Mouse (Mus musculus) lung, embryonic 16.5 days (tissue): ENCODE measurements around the gene 9530003J23Rik. TPM values are rescaled to one million over a fixed set of nuclear protein-coding genes. Genes with fewer than 3 reads are reported as not detected.
"Not testable (repeated sequence)": the region's sequence is repeated elsewhere in the genome, so short reads cannot be mapped to it uniquely, and the experiment has no call there.

Experiments used
- ATAC-seq: fragments of 200-750 bp; cut with Nextera tagmentation; 2 replicates; pipeline ENCODE4 v1.8.0; 2017; ENCODE audit warnings: low read depth, mild to moderate bottlenecking, moderate library complexity
- H3K27ac ChIP-seq: fragments of 300-500 bp; sonication (generic); 2 replicates; pipeline ENCODE4 v1.5.1; 2014; ENCODE audit warnings: mild to moderate bottlenecking, control low read depth, low read length
- H3K27me3 ChIP-seq: fragments of 300-500 bp; sonication (generic); 2 replicates; pipeline ENCODE4 v1.6.1; 2014; ENCODE audit warnings: low read depth, low read length, mixed read lengths; ENCODE audit not compliant: control insufficient read depth, insufficient read depth
- H3K36me3 ChIP-seq: fragments of 300-500 bp; sonication (generic); 2 replicates; pipeline ENCODE4 v1.6.1; 2014; ENCODE audit warnings: low read length; ENCODE audit not compliant: control insufficient read depth, insufficient read depth
- H3K4me1 ChIP-seq: fragments of 300-500 bp; sonication (generic); replicated peaks from 2 replicates; pipeline ENCODE4 v1.6.1; 2014; ENCODE audit warnings: low read length, mixed read lengths; ENCODE audit not compliant: control insufficient read depth, insufficient read depth
- H3K4me2 ChIP-seq: fragments of 300-500 bp; sonication (generic); 2 replicates; pipeline ENCODE4 v1.6.1; 2014; ENCODE audit warnings: low read depth, low read length, control low read depth
- H3K4me3 ChIP-seq: fragments of 300-500 bp; sonication (generic); 2 replicates; pipeline ENCODE4 v1.5.1; 2014; ENCODE audit warnings: mild to moderate bottlenecking, low read length, control low read depth
- H3K9ac ChIP-seq: fragments of 300-500 bp; sonication (generic); 2 replicates; pipeline ENCODE4 v1.6.1; 2014; ENCODE audit warnings: low read length, control low read depth
- H3K9me3 ChIP-seq: fragments of 300-500 bp; sonication (generic); 2 replicates; pipeline ENCODE4 v1.6.1; 2016; ENCODE audit warnings: low read length; ENCODE audit not compliant: control insufficient read depth
- WGBS: fragments of 180-500 bp; shearing (Covaris S2); extraction: QIAGEN DNeasy Blood & Tissue Kit; methylation state at CpG from one replicate; pipeline ENCODE4 v1.1.7; 2014; 5-methylcytosine and 5-hydroxymethylcytosine counted together
- polyA plus RNA-seq: library from polyadenylated mRNA; unstranded; fragments of >200 nt; fragmentation: Nextera tagmentation; extraction: Ambion mirVana; gene quantifications from 2 replicates; pipeline ENCODE4 v1.2.1, GENCODE M21; 2015

The 9530003J23Rik gene
- polyA plus RNA-seq: 0.20 TPM in 1 of 2 replicates, not detected in the other

GRCm38 (mm10) chr10:117238603-117239002 is at the start of gene 9530003J23Rik:
Gene 9530003J23Rik (minus strand): TSS chr10:117238703.
- no peak within 1 kb of the TSS for H3K9ac ChIP-seq
- 76% methylated on average over 12 of the region's 12 CpGs for WGBS
- H3K27me3 ChIP-seq: no peaks in the 10 kb centered on the region
- no peak within 1 kb of the TSS for H3K27ac ChIP-seq
- H3K4me1 ChIP-seq: no peaks in the 10 kb centered on the region
- no peak for ATAC-seq
- no peaks in the 10 kb centered on the region for H3K36me3 ChIP-seq
- no peak within 1 kb of the TSS for H3K4me3 ChIP-seq
- H3K4me2 ChIP-seq: no peak within 1 kb of the TSS
- H3K9me3 ChIP-seq: no peaks in the 10 kb centered on the region

- H3K4me1 ChIP-seq: no peaks in the 10 kb centered on the region
- no peak for ATAC-seq
- no peak overlapping the region for H3K27ac ChIP-seq
- no peak overlapping the region for H3K4me2 ChIP-seq
- H3K9ac ChIP-seq: no peak overlapping the region
- no peaks in the 10 kb centered on the region for H3K27me3 ChIP-seq
- no peak overlapping the region for H3K4me3 ChIP-seq
- no peaks in the 10 kb centered on the region for H3K36me3 ChIP-seq
- WGBS: 53% methylated on average over 3 of the region's 3 CpGs
- H3K9me3 ChIP-seq: no peaks in the 10 kb centered on the region
Observed at GRCm38 (mm10) chr10:117287226-117287850, 48.8 kb upstream of the 9530003J23Rik start.

DNA sequence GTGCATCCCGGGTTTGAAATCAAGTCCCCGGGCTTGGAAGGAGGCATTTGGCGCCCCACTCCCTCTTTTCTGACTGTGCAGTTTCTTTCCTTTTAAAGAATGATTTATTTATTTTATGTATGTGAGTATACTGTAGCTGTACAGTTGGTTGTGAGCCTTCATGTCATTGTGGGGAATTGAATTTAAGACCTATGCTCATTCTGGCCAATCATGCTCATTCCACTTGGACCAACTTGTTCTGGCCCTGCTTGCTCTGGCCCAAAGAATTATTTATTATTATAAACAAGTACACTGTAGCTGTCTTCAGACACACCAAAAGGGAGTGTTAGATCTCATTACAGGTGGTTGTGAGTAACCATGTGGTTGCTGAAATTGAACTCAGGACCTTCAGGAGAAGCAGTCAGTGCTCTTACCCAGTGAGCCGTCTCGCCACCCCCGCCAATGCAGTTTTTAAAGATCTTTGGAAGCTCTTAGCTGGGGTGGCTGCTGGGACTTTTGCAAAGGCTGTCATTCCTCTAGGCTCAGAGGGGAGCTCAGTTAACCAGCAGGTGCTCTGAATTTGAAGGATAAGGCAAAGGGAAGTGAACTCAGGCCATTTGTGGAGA is 48.0 kb upstream of the 9530003J23Rik start:
- H3K9ac ChIP-seq: no peak overlapping the region
- no peak overlapping the region for H3K4me3 ChIP-seq
- ATAC-seq: no peak
- no peaks in the 10 kb centered on the region for H3K27me3 ChIP-seq
- H3K9me3 ChIP-seq: no peaks in the 10 kb centered on the region
- H3K36me3 ChIP-seq: no peaks in the 10 kb centered on the region
- H3K4me2 ChIP-seq: no peak overlapping the region
- H3K4me1 ChIP-seq: no peaks in the 10 kb centered on the region
- WGBS: 75% methylated on average over 6 of the region's 6 CpGs
- H3K27ac ChIP-seq: no peak overlapping the region

GRCm38 (mm10) chr10:117285584-117285983 is 47.1 kb upstream of the 9530003J23Rik start:
- H3K9ac ChIP-seq, ATAC-seq, H3K4me1 ChIP-seq, H3K36me3 ChIP-seq, H3K4me2 ChIP-seq, H3K4me3 ChIP-seq, H3K27ac ChIP-seq, H3K27me3 ChIP-seq, H3K9me3 ChIP-seq: not testable (repeated sequence)
- WGBS: 53% methylated on average over 3 of the region's 7 CpGs

DNA sequence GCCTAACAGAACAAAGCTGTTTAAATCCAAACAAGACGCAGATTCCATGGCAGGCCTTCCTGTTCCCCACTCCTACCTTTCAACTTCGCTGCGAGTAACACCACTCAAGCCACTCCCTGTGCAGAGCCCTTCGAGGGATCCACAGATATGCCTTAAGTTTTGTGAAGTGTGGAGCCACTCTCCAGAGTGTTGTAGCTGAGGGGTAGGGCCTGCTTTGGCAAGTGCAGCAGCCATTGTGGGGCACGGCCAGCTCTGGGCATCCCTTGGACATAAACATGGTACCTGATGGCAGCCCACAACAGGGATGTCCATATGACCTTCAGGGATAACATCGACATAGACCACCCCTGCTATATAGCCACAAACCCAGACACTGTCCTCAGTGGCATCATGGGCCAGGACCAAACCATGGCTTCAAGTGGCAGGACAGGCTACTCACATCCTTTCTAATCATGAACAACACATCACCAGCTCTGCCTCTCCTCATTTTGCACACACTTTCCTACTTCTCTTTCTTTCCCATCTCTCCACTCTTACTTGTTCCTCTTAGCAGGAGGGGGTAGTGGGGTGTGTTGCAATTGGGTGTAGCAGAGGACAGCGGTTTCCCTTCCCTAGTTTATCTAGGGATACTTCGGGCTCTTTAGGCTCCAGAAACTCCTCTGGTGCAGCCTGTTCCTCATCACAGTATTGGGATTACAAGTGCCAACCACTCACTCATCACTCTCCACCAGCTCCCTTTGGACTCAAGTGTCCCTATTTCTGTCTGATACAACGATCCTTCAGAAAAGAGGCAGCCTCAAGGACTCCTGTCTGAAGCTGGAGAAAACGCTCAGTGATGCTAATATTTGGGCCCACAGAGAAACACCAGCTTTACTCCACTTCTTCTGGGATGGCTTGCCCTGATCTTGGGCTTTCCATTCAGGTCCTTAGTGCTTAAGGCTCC is 46.3 kb upstream of the 9530003J23Rik start:
- H3K9ac ChIP-seq: no peak overlapping the region
- H3K27ac ChIP-seq: no peak overlapping the region
- H3K36me3 ChIP-seq: no peaks in the 10 kb centered on the region
- H3K27me3 ChIP-seq: no peaks in the 10 kb centered on the region
- H3K9me3 ChIP-seq: no peaks in the 10 kb centered on the region
- H3K4me3 ChIP-seq: no peak overlapping the region
- H3K4me1 ChIP-seq: no peaks in the 10 kb centered on the region
- no peak overlapping the region for H3K4me2 ChIP-seq
- ATAC-seq: no peak
- WGBS: 68% methylated on average over 10 of the region's 10 CpGs

DNA sequence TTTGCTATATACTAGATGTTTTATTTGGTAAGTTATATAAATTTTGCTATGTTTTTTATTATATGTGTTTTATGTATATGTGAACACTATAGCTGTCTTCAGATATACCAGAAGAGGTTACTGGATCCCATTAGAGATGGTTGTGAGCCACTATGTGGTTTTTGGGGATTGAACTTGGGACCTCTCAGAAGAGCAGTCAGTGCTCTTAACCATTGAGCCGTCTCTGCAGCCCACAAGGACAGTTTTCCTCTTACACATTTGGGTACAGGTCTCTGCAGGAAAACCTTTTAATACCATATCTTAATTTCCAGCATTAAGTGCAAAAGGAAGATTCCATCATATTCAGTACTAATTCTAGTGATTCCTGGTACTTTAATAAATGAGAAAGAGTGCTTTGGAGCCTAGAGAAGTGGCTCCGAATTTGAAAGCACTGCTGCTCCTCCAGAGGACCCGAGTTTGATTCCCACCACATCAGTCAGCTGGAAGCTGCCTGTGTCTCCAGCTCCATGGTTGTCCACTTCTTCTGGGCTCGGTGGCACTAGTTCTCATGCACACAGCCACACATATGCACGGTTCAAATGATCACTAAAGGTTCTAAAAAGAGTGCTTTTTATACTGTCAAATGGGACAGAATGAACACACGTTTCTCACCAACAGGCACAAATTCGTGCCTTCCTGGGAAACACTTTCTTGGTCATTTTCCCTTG is 45.5 kb upstream of the 9530003J23Rik start:
- Histone ChIP-seq H3K36me3 (no peaks in the 10 kb centered on the region), H3K9me3 (no peaks in the 10 kb centered on the region), H3K9ac (no peak overlapping the region), H3K4me2 (no peak overlapping the region), H3K27ac (no peak overlapping the region), H3K27me3 (no peaks in the 10 kb centered on the region), H3K4me3 (no peak overlapping the region), H3K4me1 (no peaks in the 10 kb centered on the region)
- WGBS: 73% methylated on average over 7 of the region's 7 CpGs
- ATAC-seq: no peak

- not testable (repeated sequence) for H3K27me3 ChIP-seq, ATAC-seq, H3K4me2 ChIP-seq, H3K4me3 ChIP-seq, H3K9ac ChIP-seq, H3K9me3 ChIP-seq, H3K4me1 ChIP-seq, H3K36me3 ChIP-seq, H3K27ac ChIP-seq
- WGBS: 80% methylated on average over 4 of the region's 4 CpGs
Observed at GRCm38 (mm10) chr10:117283196-117283595, 44.7 kb upstream of the 9530003J23Rik start.

- WGBS: 72% methylated on average over 2 of the region's 2 CpGs
- Histone ChIP-seq H3K27ac (no peak overlapping the region), H3K9me3 (no peaks in the 10 kb centered on the region), H3K4me1 (no peaks in the 10 kb centered on the region), H3K4me3 (no peak overlapping the region), H3K9ac (no peak overlapping the region), H3K36me3 (no peaks in the 10 kb centered on the region), H3K4me2 (no peak overlapping the region), H3K27me3 (no peaks in the 10 kb centered on the region)
- no peak for ATAC-seq
Observed at GRCm38 (mm10) chr10:117282551-117282950, 44.0 kb upstream of the 9530003J23Rik start.

DNA sequence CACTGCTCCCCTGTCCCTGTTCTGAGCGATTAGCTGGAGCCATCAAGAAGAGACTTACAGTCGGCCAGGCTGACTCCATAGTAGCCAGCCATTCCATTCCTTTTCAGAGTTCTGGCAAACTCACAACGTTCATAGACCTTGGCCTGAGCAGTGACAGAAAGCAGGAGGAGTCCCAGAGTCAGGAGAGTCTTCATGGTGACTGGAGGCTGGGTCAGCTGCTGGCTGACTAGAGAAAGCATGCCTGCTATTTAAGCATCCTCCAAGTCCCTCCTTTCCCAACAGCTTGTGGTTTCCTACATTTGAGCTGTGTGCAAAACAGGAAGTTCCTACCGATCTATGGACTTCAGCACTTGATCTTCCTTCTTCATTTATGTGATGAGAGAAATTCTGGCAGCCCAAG is 43.5 kb upstream of the 9530003J23Rik start, which contains the start of gene Lyz2:
TSS of gene Lyz2 (minus strand) at position 273 of the 400 bp plus-strand sequence.
- H3K4me2 ChIP-seq: no peak within 1 kb of the TSS
- H3K36me3 ChIP-seq: no peaks in the 10 kb centered on the region
- no peak within 1 kb of the TSS for H3K9ac ChIP-seq
- no peak within 1 kb of the TSS for H3K27ac ChIP-seq
- ATAC-seq: no peak
- no peaks in the 10 kb centered on the region for H3K9me3 ChIP-seq
- no peaks in the 10 kb centered on the region for H3K4me1 ChIP-seq
- no peaks in the 10 kb centered on the region for H3K27me3 ChIP-seq
- H3K4me3 ChIP-seq: no peak within 1 kb of the TSS
- WGBS: 42% methylated on average over 4 of the region's 4 CpGs
